Mouse (Mus musculus) right cerebral cortex, postnatal 25 days (tissue): ENCODE measurements around the gene Elovl6.

Source experiments
- DNase-seq: peaks from one replicate; pipeline ENCODE4 v3.0.0; 2022

Elovl6 gene

GRCm38 (mm10) chr3:129532180-129532864 is at the start of gene Elovl6:
TSS of gene Elovl6 (plus strand) at chr3:129532355.
- DNase-seq: peak; percentile 79

- no peak for DNase-seq
These were observed 43.4 kb upstream of the Elovl6 start for GRCm38 (mm10) chr3:129488774-129489173.

- no peak for DNase-seq
These were observed 38.0 kb upstream of the Elovl6 start for GRCm38 (mm10) chr3:129494123-129494522.

DNA sequence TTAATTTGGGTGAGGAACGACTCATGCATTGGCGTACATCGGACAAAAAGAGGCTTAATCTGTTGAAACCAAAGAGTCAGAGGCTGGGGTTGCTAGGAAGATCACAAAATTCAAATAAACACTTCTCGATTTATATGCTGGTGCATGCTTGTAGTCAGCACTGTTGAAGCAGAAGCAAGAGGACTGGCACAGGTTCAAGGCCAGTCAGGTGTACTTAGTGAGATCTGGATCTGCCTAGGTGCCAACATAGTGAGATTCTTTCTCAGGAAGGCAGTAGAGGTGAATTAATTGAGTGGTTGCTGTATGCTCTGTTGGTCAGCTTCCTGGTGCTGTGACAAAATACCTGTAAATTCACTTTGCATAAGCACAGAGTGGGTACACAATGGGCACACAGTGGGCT is 37.4 kb upstream of the Elovl6 start:
- no peak for DNase-seq

GRCm38 (mm10) chr3:129503781-129504180 is 28.4 kb upstream of the Elovl6 start:
- DNase-seq: no peak

GRCm38 (mm10) chr3:129504928-129505327 is 27.2 kb upstream of the Elovl6 start:
- no peak for DNase-seq

DNA sequence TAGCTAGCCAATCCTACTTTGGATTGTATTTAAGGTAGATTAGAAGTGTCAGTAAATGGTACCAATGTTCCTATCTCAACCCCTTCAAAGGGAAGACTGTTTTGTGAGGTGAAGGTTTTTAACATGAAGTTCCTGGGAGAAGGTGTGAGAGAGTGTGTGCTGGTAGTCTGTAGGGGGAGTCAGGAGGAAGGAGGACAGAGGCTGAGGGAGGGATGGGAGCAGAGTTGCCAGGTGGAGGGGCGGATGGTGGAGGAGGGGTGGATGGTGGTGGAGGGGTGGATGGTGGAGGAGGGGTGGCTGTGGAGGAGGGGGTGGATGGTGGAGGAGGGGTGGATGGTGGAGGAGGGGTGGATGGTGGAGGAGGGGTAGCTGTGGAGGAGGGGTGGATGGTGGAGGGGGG is 24.4 kb upstream of the Elovl6 start:
- DNase-seq: no peak

DNA sequence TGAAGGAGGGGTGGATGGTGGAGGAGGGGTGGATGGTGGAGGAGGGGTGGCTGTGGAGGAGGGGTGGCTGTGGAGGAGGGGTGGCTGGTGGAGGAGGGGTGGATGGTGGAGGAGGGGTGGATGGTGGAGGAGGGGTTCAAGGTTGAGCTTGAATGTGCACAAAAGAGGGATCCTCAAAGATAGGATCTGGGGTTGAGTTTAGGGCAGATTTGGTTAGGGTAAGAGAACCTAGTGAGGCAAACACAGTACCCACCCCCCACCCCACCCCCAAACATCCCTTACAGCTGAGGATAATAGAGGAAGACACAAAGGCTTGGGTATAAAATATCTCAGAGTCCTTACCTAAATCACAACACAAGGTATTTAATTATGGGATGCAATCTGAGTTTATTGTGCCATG is 23.6 kb upstream of the Elovl6 start:
- DNase-seq: no peak

DNA sequence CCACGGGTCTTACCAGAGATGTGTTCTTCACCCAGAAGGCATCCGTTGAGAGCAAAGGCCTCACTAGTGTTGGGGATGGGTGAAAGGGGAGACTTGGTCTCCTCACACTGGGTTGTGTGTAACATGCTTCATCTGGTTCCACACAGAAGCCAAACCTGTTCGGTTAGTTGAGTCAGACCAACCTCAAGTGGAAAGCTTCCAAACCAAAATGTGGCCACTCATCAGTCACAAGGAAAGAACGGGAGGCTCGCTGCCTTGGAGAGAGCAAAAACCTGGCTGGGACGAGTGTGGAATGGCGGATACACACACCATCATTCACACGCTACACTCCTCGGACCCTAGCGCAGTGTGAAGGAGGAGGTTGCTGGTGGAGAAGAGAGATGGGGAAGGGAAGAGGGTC is 22.4 kb upstream of the Elovl6 start:
- no peak for DNase-seq

- no peak for DNase-seq
These were observed 16.2 kb upstream of the Elovl6 start for GRCm38 (mm10) chr3:129515863-129516436.

- DNase-seq: no peak
These were observed 11.7 kb upstream of the Elovl6 start for GRCm38 (mm10) chr3:129520499-129520898.

- DNase-seq: no peak
These were observed 8.6 kb upstream of the Elovl6 start for GRCm38 (mm10) chr3:129523456-129524143.

- DNase-seq: no peak
These were observed 5.1 kb upstream of the Elovl6 start for GRCm38 (mm10) chr3:129527046-129527445.

- DNase-seq: no peak
These were observed 2.8 kb upstream of the Elovl6 start for GRCm38 (mm10) chr3:129529311-129529710.

DNA sequence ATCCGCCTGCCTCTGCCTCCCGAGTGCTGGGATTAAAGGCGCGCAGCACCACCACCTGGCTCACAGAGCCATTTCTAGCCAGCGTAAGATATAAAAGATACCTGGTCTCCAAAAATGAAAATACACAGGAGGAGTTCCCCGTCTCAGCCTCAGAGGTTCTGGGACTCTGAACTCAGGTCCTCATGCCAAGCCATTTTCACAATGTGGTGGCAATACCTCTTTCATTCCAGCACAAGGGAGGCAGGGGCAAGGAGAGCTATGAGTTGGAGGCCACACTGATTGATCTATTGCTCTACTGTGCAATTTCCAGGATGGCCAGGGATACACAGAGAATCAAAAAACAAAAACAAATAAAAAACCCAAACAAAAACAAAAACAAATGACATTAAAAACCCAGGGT is 1.7 kb upstream of the Elovl6 start:
- DNase-seq: no peak

DNA sequence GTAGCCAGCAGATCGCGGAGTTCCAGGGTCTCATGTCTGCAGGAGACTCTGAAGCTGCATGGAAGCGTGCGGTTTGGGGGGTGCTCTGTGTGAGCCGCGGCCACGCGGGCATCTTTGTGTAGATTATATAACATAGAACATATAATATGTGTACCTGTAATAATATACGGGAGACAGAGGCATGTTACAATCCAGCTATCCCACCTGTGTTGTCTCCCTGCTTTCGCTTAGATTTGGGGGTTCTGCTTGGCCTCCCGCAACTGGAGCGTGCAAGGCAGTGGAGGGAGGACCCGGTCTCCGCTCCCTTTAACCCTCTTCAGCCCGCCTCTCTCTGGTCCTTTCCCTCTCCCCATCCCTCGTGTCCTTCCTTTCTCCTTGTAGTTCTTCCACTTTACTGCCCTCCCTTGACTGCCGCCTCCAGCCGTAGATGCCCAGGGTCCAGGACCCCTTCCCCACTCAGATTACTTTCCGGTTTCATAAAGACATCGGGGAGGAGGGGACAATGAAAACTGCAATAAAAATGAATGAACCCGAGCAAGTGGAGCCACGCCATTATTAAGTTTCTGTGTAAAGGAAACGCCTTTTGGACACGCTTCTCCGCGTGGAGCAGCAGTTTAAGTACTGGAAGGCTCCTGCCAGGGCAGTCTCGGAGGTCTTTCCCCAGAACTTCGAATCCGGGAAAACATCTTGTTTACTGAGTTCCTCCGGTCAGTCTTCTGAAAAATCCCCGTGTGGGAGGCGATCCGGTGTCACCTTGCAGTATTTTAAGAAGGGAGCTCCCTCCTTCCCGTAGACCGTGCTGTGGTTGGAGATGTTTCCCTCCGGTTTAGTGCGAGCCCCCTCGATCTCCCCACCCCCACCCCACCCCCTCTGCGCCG is 949 bp downstream of the Elovl6 start:
- DNase-seq: peak; percentile 63

DNA sequence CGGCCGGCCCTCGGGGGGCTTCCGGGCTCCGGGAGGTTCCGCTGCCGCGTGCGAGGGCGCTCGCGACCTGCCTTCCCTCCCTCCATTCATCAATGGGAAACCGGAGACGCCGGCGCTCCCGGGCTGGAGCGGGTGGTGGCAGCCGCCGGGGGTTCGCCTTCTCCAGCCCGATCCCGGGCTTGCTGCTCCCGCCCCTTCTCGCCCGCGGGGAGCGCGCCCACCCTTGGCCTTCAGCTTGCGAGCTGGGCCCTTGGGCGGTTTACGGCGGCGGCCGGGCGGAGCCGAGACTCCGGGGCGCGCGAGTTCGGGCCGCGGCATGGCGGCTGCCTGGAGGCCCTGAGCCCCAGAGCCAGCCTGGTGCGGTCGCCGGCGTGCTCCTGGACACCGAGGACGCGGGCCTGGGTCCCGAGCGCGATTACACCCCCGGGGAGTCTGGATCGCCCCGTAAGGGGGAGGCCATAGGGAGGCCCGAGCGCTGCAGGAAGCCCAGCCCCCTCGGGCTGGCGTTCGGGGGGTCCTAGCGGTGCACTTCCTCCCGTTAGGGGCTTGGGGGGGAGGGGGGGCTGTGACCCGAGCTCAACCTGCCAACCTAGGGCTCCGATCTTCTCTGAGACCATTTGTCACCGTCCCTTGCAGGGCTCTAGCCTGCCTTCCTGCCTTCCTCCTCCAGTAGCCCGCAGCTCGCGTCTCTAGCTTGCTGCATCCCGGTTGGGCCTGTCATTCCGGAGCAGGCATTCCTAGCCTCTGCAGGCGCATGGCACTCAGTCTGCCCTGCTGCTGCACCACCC is 1.8 kb downstream of the Elovl6 start:
- peak; percentile 82 for DNase-seq

DNA sequence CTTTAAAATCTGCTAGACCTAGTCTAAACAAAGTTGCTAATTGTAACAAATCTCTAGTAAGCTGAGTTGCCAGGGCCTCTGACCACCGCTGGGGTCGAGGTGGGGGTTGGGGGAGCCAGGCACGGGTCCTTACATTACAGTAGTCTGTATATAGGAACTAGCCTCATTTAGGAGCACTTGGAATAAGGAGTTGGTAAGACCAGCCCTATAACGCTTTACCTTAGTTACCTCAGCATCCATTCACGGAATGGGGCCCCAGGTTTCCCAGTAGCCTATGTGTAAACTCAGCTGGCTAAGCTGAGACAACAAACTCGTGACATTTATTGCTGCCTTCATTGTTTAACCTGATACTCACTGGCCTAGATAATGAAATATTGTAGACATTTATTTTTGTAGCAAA is 3.3 kb downstream of the Elovl6 start:
- DNase-seq: no peak

DNA sequence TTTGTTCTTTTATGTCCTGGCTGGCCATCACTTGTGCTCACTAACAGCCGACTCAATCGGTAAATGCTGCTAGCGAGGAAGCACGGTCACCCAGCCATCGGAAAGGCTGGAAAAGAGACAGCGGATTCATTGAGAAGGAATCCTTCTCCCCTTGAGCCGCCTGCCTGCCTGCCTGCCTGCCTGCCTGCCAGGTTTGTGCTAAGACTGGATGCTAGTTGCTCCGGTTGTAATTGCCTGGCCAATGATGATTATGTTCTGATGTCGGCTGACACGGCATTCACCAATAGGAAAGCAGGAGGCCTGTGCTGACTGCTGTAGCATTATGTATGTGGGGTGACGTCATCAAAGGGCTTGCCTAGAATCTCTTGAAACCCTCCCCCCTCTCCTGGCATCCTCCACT is 4.0 kb downstream of the Elovl6 start:
- peak; percentile 90 for DNase-seq

DNA sequence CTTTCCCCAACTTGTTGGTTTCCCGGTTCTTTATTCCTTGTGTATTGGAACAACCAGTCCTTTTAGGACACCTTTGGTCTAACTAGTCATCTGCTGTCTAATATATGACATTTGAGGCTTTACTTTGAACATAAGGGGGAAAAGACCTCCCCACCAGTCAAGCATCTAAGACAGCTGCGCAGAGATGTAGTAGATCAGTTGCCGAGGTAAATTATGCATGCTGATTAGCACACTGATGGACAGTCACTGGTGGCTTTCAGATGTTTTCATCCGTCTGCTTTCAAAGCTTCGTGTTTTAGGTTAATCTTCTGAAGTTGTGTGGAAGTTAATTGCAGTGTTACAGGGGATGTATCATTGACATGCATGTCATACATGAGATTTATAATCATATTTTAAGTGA is 5.8 kb downstream of the Elovl6 start:
- DNase-seq: no peak

GRCm38 (mm10) chr3:129540882-129541281 is 8.7 kb downstream of the Elovl6 start:
- DNase-seq: no peak

DNA sequence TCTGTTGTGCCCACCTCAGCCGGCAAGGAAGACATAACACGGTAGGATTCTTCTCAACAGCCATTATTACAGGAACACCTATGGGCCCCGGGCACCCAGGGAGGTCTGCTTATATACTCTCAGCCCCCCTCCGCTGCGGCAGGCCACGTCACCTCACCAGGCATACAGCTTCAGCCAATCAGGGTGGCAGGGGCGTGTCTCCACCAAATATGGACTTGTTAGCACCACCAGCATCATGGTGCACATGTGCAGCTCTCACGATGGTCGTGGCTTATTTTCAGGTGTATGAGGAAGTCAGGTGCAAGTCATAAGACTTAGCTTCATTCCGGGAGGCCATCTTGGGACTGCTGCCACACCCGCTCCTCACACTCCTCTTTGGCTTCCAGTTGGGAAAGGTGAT is 9.3 kb downstream of the Elovl6 start:
- DNase-seq: no peak

DNA sequence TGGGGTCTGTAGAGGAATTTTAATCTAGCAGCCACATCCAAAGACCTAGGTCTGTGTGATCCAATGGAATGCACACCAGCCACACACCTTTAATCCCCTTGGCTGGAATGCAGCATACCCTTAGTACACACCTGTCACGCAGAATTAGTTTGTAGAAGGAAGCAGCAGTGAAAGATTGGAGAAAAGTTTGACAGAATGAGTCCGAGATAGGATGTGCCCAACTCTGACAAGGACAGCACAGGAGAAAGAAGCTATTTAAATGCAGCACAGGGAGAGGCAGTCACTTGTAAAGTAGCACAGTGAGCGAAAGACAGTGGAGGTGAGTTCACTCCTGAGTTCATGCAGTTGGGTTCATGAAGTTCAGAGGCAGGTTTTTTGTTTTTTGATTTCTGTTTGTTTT is 11.2 kb downstream of the Elovl6 start:
- no peak for DNase-seq
